Comparison of ENCODE assay signal across 11 mouse cellular contexts in genomic region chr8:74990021-74990420, GRCm38 (mm10). TPM values are rescaled to one million over a fixed set of nuclear protein-coding genes. Genes with fewer than 3 reads are reported as not detected.
DNase-seq lines count a peak whose midpoint lies in the region; ATAC-seq lines count a peak whose summit lies in the region.
"Had no signal": no experiment of that assay in that cellular context is flagged by ENCODE, and none has a peak within 500 bp of the region (broad histone marks: within the 10 kb centered on the region; RNA-seq: fewer than 3 reads in every experiment).

No protein-coding gene starts in this region.

- peaks cover 6% of the 10 kb centered on the region for H3K4me1 ChIP-seq in embryonic facial prominence, embryonic 14.5 days (ENCODE audit: control insufficient read depth, insufficient read depth, low read length)
- peaks cover 16% of the 10 kb centered on the region for H3K4me1 ChIP-seq in limb, embryonic 10.5 days

- H3K9me3 ChIP-seq in embryonic facial prominence, embryonic 14.5 days (ENCODE audit: control insufficient read depth, low read length), result no peaks in the 10 kb centered on the region
- no peaks in the 10 kb centered on the region for H3K9me3 ChIP-seq in limb, embryonic 10.5 days (replicated peaks)
- H3K9me3 ChIP-seq: limb, embryonic 15.5 days had no signal

- intact Hi-C loops in left cerebral cortex, postnatal 4 days (cut with DNase I), result no loop called here

- no peak overlapping the region for H3K4me2 ChIP-seq in embryonic facial prominence, embryonic 14.5 days (ENCODE audit: low read depth, low read length)
- H3K4me2 ChIP-seq: limb, embryonic 15.5 days had no signal

- WGBS in embryonic facial prominence, embryonic 14.5 days, result 16% methylated on average over 15 of the region's 15 CpGs
- WGBS in limb, embryonic 10.5 days, result 21% methylated on average over 15 of the region's 15 CpGs

- peak; percentile 4 for DNase-seq in left cerebral cortex, postnatal 4 days
- no peak for DNase-seq in left cerebral cortex, adult 11 months (ENCODE audit: low spot score)
- DNase-seq in embryonic facial prominence, embryonic 14.5 days (ENCODE audit: low spot score), result no peak
- DNase-seq in limb, embryonic 10.5 days (ENCODE audit: low spot score), result no peak
- peak; percentile 64 for DNase-seq in lung, postnatal 36 days
- no peak for DNase-seq in spleen, postnatal 4 days (ENCODE audit: low spot score in 2 of 2)
- no peak for DNase-seq in cerebellum, adult 8-10 months

- no peaks in the 10 kb centered on the region for H3K36me3 ChIP-seq in embryonic facial prominence, embryonic 14.5 days (ENCODE audit: control insufficient read depth, insufficient read depth, low read length)
- H3K36me3 ChIP-seq in limb, embryonic 10.5 days, result no peaks in the 10 kb centered on the region
- H3K36me3 ChIP-seq: limb, embryonic 15.5 days had no signal

- H3K27ac ChIP-seq in embryonic facial prominence, embryonic 14.5 days (replicated peaks; ENCODE audit: low read depth, low read length), result no peak overlapping the region
- H3K27ac ChIP-seq in limb, embryonic 10.5 days, result no peak overlapping the region
- H3K27ac ChIP-seq: limb, embryonic 15.5 days had no signal

- H3K27me3 ChIP-seq in embryonic facial prominence, embryonic 14.5 days (replicated peaks; ENCODE audit: control insufficient read depth, insufficient read depth, low read length), result no peaks in the 10 kb centered on the region
- H3K27me3 ChIP-seq in limb, embryonic 10.5 days (ENCODE audit: low read depth, poor library complexity, severe bottlenecking), result peaks cover 3% of the 10 kb centered on the region
- H3K27me3 ChIP-seq: limb, embryonic 15.5 days had no signal

- peak overlapping the region; percentile 14; the same call in 1 of the 2 replicates for H3K9ac ChIP-seq in embryonic facial prominence, embryonic 14.5 days (ENCODE audit: low read depth, low read length)
- H3K9ac ChIP-seq: limb, embryonic 15.5 days had no signal

- H3K4me3 ChIP-seq in embryonic facial prominence, embryonic 14.5 days (ENCODE audit: low read depth, low read length), result no peak overlapping the region
- peak overlapping the region; percentile 25; the same call in 1 of the 2 replicates for H3K4me3 ChIP-seq in limb, embryonic 10.5 days
- H3K4me3 ChIP-seq: limb, embryonic 15.5 days; myocyte had no signal

- no peak for ATAC-seq in embryonic facial prominence, embryonic 14.5 days (ENCODE audit: low read depth)
- ATAC-seq in cerebellum, adult (ENCODE audit: insufficient number of reproducible peaks, low FRiP score, low TSS enrichment), result no peak
- ATAC-seq: inflammation-experienced regulatory T-cells, adult 6 months had no signal

RNA-seq across cellular contexts. Expression of gene Hmgxb4, which starts 3.1 kb away (rescaled TPM):
- 10 to 100 TPM; 43.8 to 45.7 TPM for total RNA-seq in left cerebral cortex, postnatal 4 days (2021)
- polyA plus RNA-seq in embryonic facial prominence, embryonic 14.5 days (2014; fragmentation: Nextera tagmentation; extraction: Ambion mirVana), result 37.7 and 46.7 TPM in 2 replicates
- polyA plus RNA-seq in limb, embryonic 10.5 days (2016; fragmentation: Nextera tagmentation; extraction: Ambion mirVana), result 46.6 and 48.2 TPM in 2 replicates

RNA-seq across cellular contexts. Expression of gene Tom1, which starts 43.5 kb away (rescaled TPM):
- total RNA-seq in left cerebral cortex, postnatal 4 days (2021), result 10 to 100 TPM; 22.3 to 25.0 TPM
- 40.0 and 46.2 TPM in 2 replicates for polyA plus RNA-seq in embryonic facial prominence, embryonic 14.5 days (2014; fragmentation: Nextera tagmentation; extraction: Ambion mirVana)
- polyA plus RNA-seq in limb, embryonic 10.5 days (2016; fragmentation: Nextera tagmentation; extraction: Ambion mirVana), result 33.5 and 36.5 TPM in 2 replicates

Comparison
In these comparisons a context has a peak if more than half of its experiments do, and no peak if none do; other contexts are left out.
1. DNase-seq: peak in left cerebral cortex, postnatal 4 days (single experiment) and lung, postnatal 36 days (single experiment); none in left cerebral cortex, adult 11 months (single experiment), embryonic facial prominence, embryonic 14.5 days (single experiment), limb, embryonic 10.5 days (single experiment), spleen, postnatal 4 days (0 of 2) and cerebellum, adult 8-10 months (single experiment).